Mouse (Mus musculus) olfactory bulb, adult 2 months (tissue): ENCODE data around the gene Smdt1.

Experiments used
- CTCF ChIP-seq: fragments of 200-500 bp; IDR thresholded peaks from 2 replicates; pipeline ENCODE4 v1.5.1; 2012; ENCODE audit warnings: low read depth, mild to moderate bottlenecking, low read length, moderate library complexity; ENCODE audit not compliant: insufficient read depth
- POLR2A ChIP-seq: fragments of 200-500 bp; IDR thresholded peaks from 2 replicates; pipeline ENCODE4 v1.6.1; 2012; ENCODE audit warnings: mild to moderate bottlenecking, low read depth, low read length, moderate library complexity; ENCODE audit not compliant: insufficient read depth

DNA sequence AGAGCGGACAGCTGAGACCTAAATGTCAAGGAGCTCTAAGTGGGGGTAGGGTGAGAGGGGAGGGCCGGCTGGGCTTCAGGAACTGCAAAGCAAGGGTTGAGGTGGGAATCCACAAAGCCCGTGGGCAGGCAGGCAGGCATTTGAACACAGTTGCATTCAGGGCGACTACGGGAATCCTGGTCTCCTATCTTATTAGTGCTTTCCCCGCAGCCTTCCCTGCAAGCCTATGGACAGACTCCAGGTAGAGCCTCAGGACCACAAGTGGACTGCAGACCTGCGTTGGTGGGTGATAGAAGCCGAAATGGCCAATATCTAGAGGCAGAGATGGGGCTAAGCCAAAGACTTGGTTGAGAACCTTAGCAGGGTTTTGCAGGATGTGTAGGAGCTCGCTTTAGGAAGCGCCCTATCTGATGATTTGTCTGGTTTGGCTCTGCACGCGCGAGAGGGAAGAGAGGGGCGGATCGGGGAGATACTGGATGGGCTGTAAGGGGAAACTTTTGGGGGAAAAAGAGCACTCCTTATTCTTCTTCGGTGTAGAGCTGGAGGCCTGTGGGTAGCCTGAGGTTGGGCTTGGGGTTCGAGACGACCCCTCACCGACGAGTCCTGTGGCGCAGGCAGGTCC lies 1.8 kb downstream of the Smdt1 start:
- TF ChIP-seq CTCF, result no peak
- TF ChIP-seq POLR2A, result no peak
